Mouse (Mus musculus) hindlimb bud, embryonic 11.5 days (tissue): ENCODE results near the gene Camk1d.

Source experiments
- DNase-seq: peaks from one replicate; pipeline ENCODE4 v3.0.0-alpha.2; 2012; ENCODE audit warnings: low read depth, low spot score; ENCODE audit errors: extremely low spot score

Gene Camk1d

DNA sequence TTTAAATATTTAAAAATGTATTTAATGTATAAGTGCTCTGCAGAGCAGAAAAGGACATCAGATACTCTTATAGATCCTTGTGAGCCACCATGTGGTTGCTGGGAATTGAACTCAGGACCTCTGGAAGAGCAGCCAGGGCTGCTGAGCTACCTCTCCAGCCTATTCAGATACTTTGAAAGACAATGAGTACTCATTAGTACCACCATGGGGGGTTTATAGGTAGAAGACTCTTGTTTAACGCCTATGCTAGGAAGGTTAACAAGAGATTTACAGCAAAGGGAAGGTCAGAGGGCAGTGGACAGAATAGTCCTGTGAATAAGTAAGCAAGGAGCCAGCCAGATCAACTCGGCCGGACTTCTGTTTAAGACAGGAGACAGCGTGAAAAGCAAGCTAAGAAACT is 357.3 kb downstream of the Camk1d start:
- no peak for DNase-seq

DNA sequence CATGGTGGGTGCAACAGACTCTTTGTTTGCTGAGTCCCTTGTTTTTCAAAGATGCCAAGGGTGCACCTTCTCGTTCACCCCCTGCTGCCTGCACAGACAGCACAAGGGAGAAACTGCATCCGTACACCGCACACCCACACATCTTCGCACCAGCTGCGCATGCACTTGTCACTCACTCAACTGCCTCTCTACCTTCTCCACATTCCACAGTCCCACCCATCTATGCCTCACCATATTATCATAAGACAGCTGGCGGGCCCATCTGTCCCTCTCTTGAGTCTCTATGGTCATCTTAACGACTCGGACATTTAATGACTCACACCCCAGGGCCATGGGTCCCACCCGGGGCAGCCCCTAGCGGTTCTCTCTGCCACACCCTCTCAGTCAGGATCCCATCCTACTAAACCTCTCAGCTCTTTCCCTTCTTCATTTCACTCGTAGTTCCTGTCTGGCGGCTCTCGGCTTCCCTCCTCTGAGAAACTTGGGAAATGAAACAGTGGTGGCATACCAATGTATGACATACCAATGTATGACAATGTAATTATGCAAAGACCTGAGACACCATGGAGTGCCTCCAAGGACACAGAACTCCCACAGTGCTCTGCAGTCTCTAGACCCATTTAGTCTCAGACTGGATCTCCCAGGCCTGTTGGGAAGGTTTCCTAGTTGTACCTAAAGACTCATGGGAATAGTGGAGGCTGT is 361.3 kb downstream of the Camk1d start:
- no peak for DNase-seq

DNA sequence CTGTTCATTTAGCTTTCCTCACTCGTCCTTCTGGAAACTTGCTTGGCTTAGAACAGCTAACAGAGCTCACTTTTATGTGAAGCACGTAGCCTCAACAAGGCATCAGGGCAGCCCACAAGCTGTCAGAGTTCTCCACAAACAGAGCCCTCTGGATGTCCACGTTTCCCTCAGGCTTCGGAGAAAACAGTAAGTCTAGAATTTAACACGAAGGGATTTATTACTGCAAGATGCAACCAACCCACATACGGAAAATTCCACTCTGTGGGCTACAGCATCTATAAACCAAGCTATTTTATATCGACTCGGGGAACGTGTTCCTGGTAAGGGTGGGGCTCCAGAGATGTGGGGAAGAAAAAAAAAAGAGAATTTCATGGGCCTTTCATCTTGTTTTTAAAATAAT is 369.0 kb downstream of the Camk1d start:
- DNase-seq = no peak

- DNase-seq = no peak
Measured at GRCm38 (mm10) chr2:5327533-5328250, 386.6 kb downstream of the Camk1d start.

DNA sequence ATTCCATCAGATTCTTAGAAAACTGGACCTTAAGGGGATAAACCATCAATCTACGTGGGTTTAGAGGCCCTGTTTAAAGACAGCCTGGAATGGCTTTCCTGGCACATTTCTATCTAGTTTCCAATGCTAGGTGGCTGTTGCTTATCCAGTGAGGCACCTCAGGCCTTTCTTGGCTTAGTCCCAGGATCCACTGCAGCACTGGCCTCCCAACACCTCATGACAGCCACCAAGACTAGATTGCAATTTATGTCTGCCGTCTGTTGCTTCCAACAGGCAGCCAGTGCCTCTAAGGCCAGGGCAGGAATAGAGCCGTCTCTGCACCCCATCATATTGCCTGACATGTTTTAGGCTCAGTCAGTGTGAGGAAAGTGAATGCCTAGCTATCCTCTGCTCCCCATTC is 389.5 kb downstream of the Camk1d start:
- no peak for DNase-seq

DNA sequence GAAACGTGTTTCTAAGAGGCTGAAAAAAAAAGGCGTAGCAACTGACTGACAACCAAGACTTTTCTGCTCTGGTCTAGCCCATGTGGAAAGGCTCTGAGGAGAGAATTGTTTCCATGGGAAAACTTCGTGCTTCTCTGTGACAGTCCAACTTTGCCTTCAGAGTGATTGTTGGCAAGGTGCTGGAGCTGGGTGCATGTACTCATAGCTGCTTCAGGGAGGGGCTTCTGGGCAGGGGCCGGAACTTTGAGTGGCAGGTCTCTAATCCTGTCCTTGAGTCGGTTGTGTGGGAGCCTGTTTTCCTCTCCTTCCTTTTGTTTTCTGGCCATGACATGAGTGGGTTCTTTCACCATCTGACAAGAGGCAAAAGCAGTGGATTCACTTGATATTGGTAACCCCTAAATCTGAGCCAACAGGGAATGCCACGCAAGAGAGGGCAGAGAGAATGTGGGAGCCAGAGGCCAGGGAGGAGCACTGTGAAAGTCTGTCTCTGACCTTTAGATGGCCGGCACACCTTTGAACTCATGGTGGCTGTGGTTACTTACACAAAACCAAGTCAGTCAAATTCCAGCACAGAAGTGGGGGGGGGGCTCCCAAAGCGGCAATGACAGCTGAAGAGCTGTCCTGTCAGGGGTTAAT is 392.5 kb downstream of the Camk1d start:
- DNase-seq = no peak

DNA sequence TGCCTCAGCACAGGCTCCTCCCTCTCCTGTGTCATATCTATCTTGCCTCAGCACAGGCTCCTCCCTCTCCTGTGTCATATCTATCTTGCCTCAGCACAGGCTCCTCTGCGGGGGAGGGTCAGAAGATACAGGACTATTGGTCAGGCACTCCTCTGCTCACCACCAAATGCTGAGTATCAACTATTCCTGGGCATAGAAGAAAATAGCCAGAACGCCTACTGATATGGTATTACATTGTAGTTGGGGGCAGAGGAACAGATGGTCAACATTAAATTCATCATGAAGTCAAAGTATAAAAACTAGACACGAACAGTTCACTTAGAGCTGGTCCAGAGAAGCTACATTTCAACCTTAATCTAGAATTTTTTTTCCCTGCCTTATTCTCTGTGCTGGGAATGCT is 395.2 kb downstream of the Camk1d start:
- no peak for DNase-seq

- no peak for DNase-seq
Measured at GRCm38 (mm10) chr2:5316763-5317162, 397.6 kb downstream of the Camk1d start.

GRCm38 (mm10) chr2:5316217-5316616 is 398.1 kb downstream of the Camk1d start:
- no peak for DNase-seq

- DNase-seq = no peak
Measured at GRCm38 (mm10) chr2:5315291-5315828, 399.0 kb downstream of the Camk1d start.

- no peak for DNase-seq
Measured at GRCm38 (mm10) chr2:5314530-5315166, 399.7 kb downstream of the Camk1d start.

GRCm38 (mm10) chr2:5305156-5305555 is 409.2 kb downstream of the Camk1d start:
- DNase-seq = no peak

GRCm38 (mm10) chr2:5304451-5304850 is 409.9 kb downstream of the Camk1d start:
- DNase-seq = no peak

- DNase-seq = no peak
Measured at GRCm38 (mm10) chr2:5301286-5301685, 413.0 kb downstream of the Camk1d start.

DNA sequence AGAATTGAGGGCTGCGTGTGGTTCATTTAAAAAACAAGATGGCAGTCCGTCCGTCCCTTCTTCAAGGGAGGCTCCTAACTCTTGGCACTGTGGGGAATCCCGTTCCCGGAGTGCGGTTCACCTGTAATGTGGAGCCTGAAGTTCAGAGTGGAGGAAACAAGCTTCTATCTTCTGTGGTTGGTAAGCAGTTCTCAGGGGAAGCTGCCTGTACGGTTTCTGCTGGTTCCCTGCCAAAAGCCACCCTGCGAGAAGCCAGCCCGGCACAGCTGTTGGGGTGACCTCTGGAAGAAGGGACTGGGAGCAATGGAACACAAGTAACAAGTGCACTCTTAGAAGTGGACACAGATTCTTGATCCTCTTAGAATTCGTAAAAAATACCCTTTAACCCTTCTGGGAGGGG is 416.2 kb downstream of the Camk1d start:
- no peak for DNase-seq

DNA sequence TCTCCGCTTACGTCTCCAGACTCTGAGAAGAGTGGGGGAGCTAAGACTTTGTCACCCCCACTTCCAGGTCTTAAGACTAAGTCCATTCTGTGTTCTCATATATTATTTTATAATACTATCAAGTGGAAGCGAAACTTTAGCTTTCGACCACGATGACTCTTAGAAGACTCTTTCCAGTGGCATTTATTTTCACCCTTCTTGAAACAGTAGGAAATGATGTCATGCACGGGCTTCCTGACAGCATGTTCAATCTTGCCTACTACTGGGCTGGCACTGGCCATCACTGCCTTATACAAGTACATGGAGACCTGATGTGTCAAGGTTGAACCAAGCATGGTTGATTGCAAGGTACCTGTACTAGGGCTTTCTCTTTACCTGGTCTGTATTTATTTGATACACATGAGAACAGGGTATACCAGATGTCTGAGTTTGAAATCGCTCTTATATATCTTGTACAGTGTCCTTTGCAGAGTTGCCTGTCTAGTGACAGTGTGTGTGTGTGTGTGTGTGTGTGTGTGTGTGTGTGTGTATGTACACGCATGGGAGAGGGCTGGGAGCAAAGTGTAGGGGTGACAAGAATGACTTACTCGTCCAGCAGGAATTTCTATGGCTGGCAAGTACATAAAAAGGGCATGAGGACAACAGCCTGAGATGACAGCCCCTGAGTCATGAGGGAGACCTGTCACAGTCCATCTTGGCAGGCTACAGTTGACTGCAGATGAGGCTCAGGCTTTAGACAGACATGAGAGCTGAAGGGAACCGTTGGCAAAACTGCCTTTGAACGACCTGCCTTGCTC is 417.4 kb downstream of the Camk1d start:
- no peak for DNase-seq

DNA sequence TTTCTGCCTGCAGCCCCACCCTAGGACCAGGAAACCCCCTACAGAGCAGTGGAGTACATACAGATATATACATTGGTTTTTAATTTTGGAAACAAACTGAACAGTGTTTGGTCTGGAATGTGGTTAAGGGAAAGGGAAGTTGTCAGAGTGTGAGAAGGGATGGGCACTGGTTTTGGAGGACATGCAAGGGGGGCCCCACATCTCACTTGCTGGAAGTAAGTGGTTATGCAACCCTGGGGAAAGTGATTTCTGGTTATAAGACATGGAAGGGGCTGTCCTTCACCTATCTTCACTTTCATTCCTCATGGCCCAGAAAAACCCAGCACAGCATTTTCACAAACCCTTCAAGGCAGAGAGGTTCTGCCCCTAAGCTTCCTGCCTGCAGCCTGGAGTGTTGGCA is 419.2 kb downstream of the Camk1d start:
- DNase-seq = no peak

GRCm38 (mm10) chr2:5294451-5294850 is 419.9 kb downstream of the Camk1d start:
- no peak for DNase-seq

DNA sequence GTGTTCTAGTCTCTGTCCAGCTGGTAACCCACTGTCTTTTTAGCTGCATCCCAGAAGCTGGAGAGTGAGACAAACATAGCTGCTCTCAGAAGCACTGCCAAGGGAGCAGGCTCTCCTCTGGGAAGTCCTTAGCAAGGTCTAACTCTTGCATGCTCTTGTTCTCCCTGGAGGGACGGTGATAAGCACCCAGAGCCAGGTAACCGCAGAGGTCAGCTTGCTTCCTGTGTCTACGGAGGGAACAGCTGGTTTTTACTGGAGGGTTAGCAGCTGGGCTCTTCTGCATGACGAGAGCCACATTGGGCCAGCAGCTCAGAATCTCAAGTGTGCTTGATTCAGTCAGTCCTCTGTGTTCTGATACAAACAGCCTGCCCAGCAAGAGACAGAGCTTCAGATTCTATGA is 425.7 kb downstream of the Camk1d start:
- DNase-seq = no peak

DNA sequence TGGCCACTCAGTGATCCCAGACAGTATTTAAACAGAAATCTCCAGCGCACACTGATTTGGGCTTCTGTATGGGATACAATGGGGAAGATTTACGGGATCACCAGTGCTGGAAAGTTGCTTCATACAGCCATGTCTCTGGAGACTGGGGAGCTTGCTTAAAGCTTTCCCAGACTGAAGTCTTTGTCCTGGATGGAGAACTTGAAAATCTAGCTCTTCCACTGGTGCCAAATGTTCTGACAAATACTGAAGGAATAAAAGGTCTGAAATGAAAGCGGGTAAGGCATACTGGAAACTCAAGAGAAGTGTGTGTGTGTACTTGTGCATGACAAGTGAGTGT is 427.3 kb downstream of the Camk1d start:
- DNase-seq = no peak
